In genomic region chr11:102249351-102250090, GRCm38 (mm10) we compare ENCODE assay signal across 9 mouse cellular contexts. TPM values are rescaled to one million over a fixed set of nuclear protein-coding genes. Genes with fewer than 3 reads are reported as not detected.
DNase-seq lines count a peak whose midpoint lies in the region; ATAC-seq lines count a peak whose summit lies in the region.
"Had no signal": no experiment of that assay in that cellular context is flagged by ENCODE, and none has a peak within 500 bp of the region (broad histone marks: within the 10 kb centered on the region; RNA-seq: fewer than 3 reads in every experiment).

No protein-coding gene starts in this region.

- H3K9ac ChIP-seq in heart, embryonic 16.5 days (ENCODE audit: low read length) = peak overlapping the region; percentile 86
- 0 out of 2 replicates have a peak overlapping the region, but pooled peaks have one; percentile 5 for H3K9ac ChIP-seq in midbrain, embryonic 16.5 days (ENCODE audit: low read depth, low read length)

- WGBS in heart, embryonic 16.5 days = 13% methylated on average over 9 of the region's 9 CpGs
- 13% methylated on average over 9 of the region's 9 CpGs for WGBS in midbrain, embryonic 16.5 days

- no peaks in the 10 kb centered on the region for H3K27me3 ChIP-seq in heart, embryonic 16.5 days (ENCODE audit: control insufficient read depth, insufficient read depth, low read length)
- no peaks in the 10 kb centered on the region for H3K27me3 ChIP-seq in midbrain, embryonic 16.5 days (ENCODE audit: control insufficient read depth, insufficient read depth, low read depth, low read length)

- intact Hi-C loops in heart, postnatal 10 days (cut with DNase I) = no loop called here

- no peak overlapping the region for H3K27ac ChIP-seq in heart, embryonic 16.5 days (ENCODE audit: low read length)
- no peak overlapping the region for H3K27ac ChIP-seq in brown adipose tissue, adult 24 weeks (replicated peaks; ENCODE audit: low read depth, low read length)
- no peak overlapping the region for H3K27ac ChIP-seq in midbrain, embryonic 16.5 days (ENCODE audit: low read length)

- peaks cover 29% of the 10 kb centered on the region for H3K4me1 ChIP-seq in heart, embryonic 16.5 days (ENCODE audit: control insufficient read depth, insufficient read depth, low read length)
- H3K4me1 ChIP-seq in brown adipose tissue, adult 24 weeks (ENCODE audit: control insufficient read depth, insufficient read depth, insufficient read length, low read length) = peaks cover 2% of the 10 kb centered on the region; the same call in 1 of the 2 replicates
- H3K4me1 ChIP-seq in midbrain, embryonic 16.5 days (ENCODE audit: control insufficient read depth, insufficient read depth, low read length) = peaks cover 14% of the 10 kb centered on the region

- ATAC-seq in heart, embryonic 16.5 days (replicated peaks; ENCODE audit: extremely low read depth, insufficient read depth, low FRiP score) = no peak
- ATAC-seq in midbrain, embryonic 16.5 days = no peak
- no peak for ATAC-seq in cerebellum, adult (ENCODE audit: insufficient number of reproducible peaks, low FRiP score, low TSS enrichment)

- 0 out of 2 replicates have a peak, but pooled peaks cover 3% of the 10 kb centered on the region for H3K36me3 ChIP-seq in heart, embryonic 16.5 days (ENCODE audit: control insufficient read depth, insufficient read depth)
- no peaks in the 10 kb centered on the region for H3K36me3 ChIP-seq in midbrain, embryonic 16.5 days (ENCODE audit: control insufficient read depth, insufficient read depth, low read length)

- peak overlapping the region; percentile 99 for H3K4me2 ChIP-seq in heart, embryonic 16.5 days (ENCODE audit: low read depth, low read length)
- H3K4me2 ChIP-seq in midbrain, embryonic 16.5 days (ENCODE audit: low read length) = peak overlapping the region; percentile 98

- H3K4me3 ChIP-seq in heart, embryonic 16.5 days (ENCODE audit: low read length) = peak overlapping the region; percentile 90
- peak overlapping the region; percentile 56; the same call in 1 of the 2 replicates for H3K4me3 ChIP-seq in brown adipose tissue, adult 24 weeks (ENCODE audit: insufficient read depth, low read depth, low read length)
- H3K4me3 ChIP-seq in midbrain, embryonic 16.5 days (ENCODE audit: low read depth, low read length) = peak overlapping the region; percentile 48

- DNase-seq in heart, postnatal 10 days = no peak
- peak; percentile 28 for DNase-seq in induced T-regulatory cell, adult 2 months (ENCODE audit: low read depth)
- no peak for DNase-seq in right cerebral cortex, adult 2 months (ENCODE audit: low spot score in 2 of 2)
- no peak for DNase-seq in kidney, adult 8-10 months

- H3K9me3 ChIP-seq in heart, embryonic 16.5 days (replicated peaks; ENCODE audit: control insufficient read depth, low read length) = no peaks in the 10 kb centered on the region
- H3K9me3 ChIP-seq in midbrain, embryonic 16.5 days (replicated peaks; ENCODE audit: control insufficient read depth, low read length, poor library complexity, severe bottlenecking) = no peaks in the 10 kb centered on the region

RNA-seq across cellular contexts. Expression of gene BC030867, which starts 0.8 kb away (rescaled TPM):
- polyA plus RNA-seq in heart, embryonic 16.5 days (2015; fragmentation: Nextera tagmentation; extraction: Ambion mirVana) = 11.8 and 12.3 TPM in 2 replicates
- 1 to 10 TPM; 1.7 to 1.8 TPM for total RNA-seq in heart, postnatal 10 days (2021)
- not detected in 2 replicates for polyA plus RNA-seq in brown adipose tissue, adult 24 weeks (2012; ENCODE audit: insufficient read depth, insufficient read length, missing spikeins)
- 1.6 and 1.8 TPM in 2 replicates for polyA plus RNA-seq in midbrain, embryonic 16.5 days (2015; fragmentation: Nextera tagmentation; extraction: Ambion mirVana)
- total RNA-seq: gastrocnemius, postnatal 25 days had no signal

RNA-seq across cellular contexts. Expression of gene Asb16, which starts 19.0 kb away (rescaled TPM):
- 0.08 and 0.09 TPM in 2 replicates for polyA plus RNA-seq in heart, embryonic 16.5 days (2015; fragmentation: Nextera tagmentation; extraction: Ambion mirVana)
- total RNA-seq in heart, postnatal 10 days (2021) = under 1 TPM; 0.52 to 0.69 TPM
- 0.48 and 1.0 TPM in 2 replicates for polyA plus RNA-seq in brown adipose tissue, adult 24 weeks (2012; ENCODE audit: insufficient read depth, insufficient read length, missing spikeins)
- polyA plus RNA-seq in midbrain, embryonic 16.5 days (2015; fragmentation: Nextera tagmentation; extraction: Ambion mirVana) = 0.07 and 0.10 TPM in 2 replicates

RNA-seq across cellular contexts. Expression of gene Hdac5, which starts 19.6 kb away (rescaled TPM):
- 86.7 and 96.4 TPM in 2 replicates for polyA plus RNA-seq in heart, embryonic 16.5 days (2015; fragmentation: Nextera tagmentation; extraction: Ambion mirVana)
- total RNA-seq in heart, postnatal 10 days (2021) = 100 to 1,000 TPM; 106 to 139 TPM
- 42.2 and 61.6 TPM in 2 replicates for polyA plus RNA-seq in brown adipose tissue, adult 24 weeks (2012; ENCODE audit: insufficient read depth, insufficient read length, missing spikeins)
- polyA plus RNA-seq in midbrain, embryonic 16.5 days (2015; fragmentation: Nextera tagmentation; extraction: Ambion mirVana) = 74.4 and 76.3 TPM in 2 replicates

RNA-seq across cellular contexts. Expression of gene Tmub2, which starts 35.2 kb away (rescaled TPM):
- polyA plus RNA-seq in heart, embryonic 16.5 days (2015; fragmentation: Nextera tagmentation; extraction: Ambion mirVana) = 42.6 and 44.9 TPM in 2 replicates
- total RNA-seq in heart, postnatal 10 days (2021) = 10 to 100 TPM; 29.0 to 31.1 TPM
- 20.5 and 24.2 TPM in 2 replicates for polyA plus RNA-seq in brown adipose tissue, adult 24 weeks (2012; ENCODE audit: insufficient read depth, insufficient read length, missing spikeins)
- polyA plus RNA-seq in midbrain, embryonic 16.5 days (2015; fragmentation: Nextera tagmentation; extraction: Ambion mirVana) = 72.8 and 78.5 TPM in 2 replicates

RNA-seq across cellular contexts. Expression of gene Atxn7l3, which starts 46.9 kb away (rescaled TPM):
- 7.1 and 9.1 TPM in 2 replicates for polyA plus RNA-seq in heart, embryonic 16.5 days (2015; fragmentation: Nextera tagmentation; extraction: Ambion mirVana)
- total RNA-seq in heart, postnatal 10 days (2021) = 10 to 100 TPM; 34.1 to 38.3 TPM
- polyA plus RNA-seq in brown adipose tissue, adult 24 weeks (2012; ENCODE audit: insufficient read depth, insufficient read length, missing spikeins) = 11.6 and 13.1 TPM in 2 replicates
- polyA plus RNA-seq in midbrain, embryonic 16.5 days (2015; fragmentation: Nextera tagmentation; extraction: Ambion mirVana) = 28.3 and 28.9 TPM in 2 replicates
